Mouse (Mus musculus) B cell, adult 2 months (primary cell): Measurements from ENCODE around the gene Matn4.

Experiments used
- DNase-seq, 2 experiments: peaks; one replicate each; pipeline ENCODE4 v3.0.0; 2022

The Matn4 gene

GRCm38 (mm10) chr2:164435216-164436090, 30.5 kb upstream of the Matn4 start:
- no peak for DNase-seq

- DNase-seq = no peak
Measured at GRCm38 (mm10) chr2:164434681-164435080, 29.7 kb upstream of the Matn4 start.

GRCm38 (mm10) chr2:164433278-164433895, 28.4 kb upstream of the Matn4 start:
- no peak for DNase-seq

GRCm38 (mm10) chr2:164432541-164433191, 27.7 kb upstream of the Matn4 start:
- DNase-seq = no peak

GRCm38 (mm10) chr2:164431676-164432465, 26.9 kb upstream of the Matn4 start:
- DNase-seq = no peak

GRCm38 (mm10) chr2:164430697-164431096, 25.7 kb upstream of the Matn4 start:
- DNase-seq = no peak

GRCm38 (mm10) chr2:164429881-164430615, 25.1 kb upstream of the Matn4 start:
- no peak for DNase-seq

GRCm38 (mm10) chr2:164428451-164428850, 23.5 kb upstream of the Matn4 start:
- no peak for DNase-seq

- DNase-seq = no peak
Measured at GRCm38 (mm10) chr2:164426952-164427351, 22.0 kb upstream of the Matn4 start.

GRCm38 (mm10) chr2:164426121-164426520, 21.2 kb upstream of the Matn4 start:
- no peak for DNase-seq

GRCm38 (mm10) chr2:164425401-164425800, 20.4 kb upstream of the Matn4 start:
- no peak for DNase-seq

GRCm38 (mm10) chr2:164424406-164424805, 19.4 kb upstream of the Matn4 start:
- no peak for DNase-seq

GRCm38 (mm10) chr2:164423464-164423863, 18.5 kb upstream of the Matn4 start:
- peak in 1 of 2 experiments; percentile 72 for DNase-seq

- peak; percentile 78 to 80 for DNase-seq
Measured at GRCm38 (mm10) chr2:164422675-164423393, 17.9 kb upstream of the Matn4 start.

- DNase-seq = no peak
Measured at GRCm38 (mm10) chr2:164421979-164422378, 17.0 kb upstream of the Matn4 start.

- no peak for DNase-seq
Measured at GRCm38 (mm10) chr2:164421306-164421705, 16.3 kb upstream of the Matn4 start.

GRCm38 (mm10) chr2:164419489-164419888, 14.5 kb upstream of the Matn4 start:
- DNase-seq = no peak

- DNase-seq = no peak
Measured at GRCm38 (mm10) chr2:164418308-164418875, 13.4 kb upstream of the Matn4 start.

GRCm38 (mm10) chr2:164417198-164417597, 12.2 kb upstream of the Matn4 start:
- peak; percentile 69 to 72 for DNase-seq

- DNase-seq = peak; percentile 70 to 72
Measured at GRCm38 (mm10) chr2:164414581-164414980, 9.6 kb upstream of the Matn4 start.

GRCm38 (mm10) chr2:164414167-164414566, 9.2 kb upstream of the Matn4 start:
- no peak for DNase-seq
